Mouse (Mus musculus): Measurements from ENCODE around the gene Spock1. TPM values are rescaled to one million over a fixed set of nuclear protein-coding genes. Genes with fewer than 3 reads are reported as not detected.

Spock1 gene
- polyA plus RNA-seq, 1 experiment from 2014 or later: 1.6 TPM

- Histone ChIP-seq H3K4me1 (replicated peaks; ENCODE audit: control insufficient read depth, insufficient read depth) (no peaks in the 10 kb centered on the region), H3K27ac (replicated peaks) (no peak overlapping the region), H3K9ac (ENCODE audit: low read length) (no peak overlapping the region), H3K9me3 (ENCODE audit: control insufficient read depth, low read length) (no peaks in the 10 kb centered on the region), H3K36me3 (ENCODE audit: control insufficient read depth, insufficient read depth, low read length) (no peaks in the 10 kb centered on the region), H3K27me3 (ENCODE audit: control insufficient read depth, insufficient read depth, low read length) (no peaks in the 10 kb centered on the region), H3K4me3 (ENCODE audit: low read depth, low read length) (no peak overlapping the region), H3K4me2 (replicated peaks; ENCODE audit: low read depth) (no peak overlapping the region)
- TF ChIP-seq EP300 (optimal IDR thresholded peaks at IDR 0.05) (no peak), CTCF (IDR thresholded peaks at IDR 0.05; ENCODE audit: low read depth) (no peak)
- 55% methylated on average over 7 of the region's 7 CpGs for WGBS
- DNase-seq (ENCODE audit: low spot score) (no peak), ATAC-seq (ENCODE audit: low FRiP score, low TSS enrichment) (no peak)
These were observed 284.1 kb downstream of the Spock1 start for GRCm38 (mm10) chr13:57623909-57624481.

- 80% methylated on average over 17 of the region's 17 CpGs for WGBS
- TF ChIP-seq CTCF (IDR thresholded peaks at IDR 0.05; ENCODE audit: low read depth) (no peak), EP300 (optimal IDR thresholded peaks at IDR 0.05) (no peak)
- no peak overlapping the region for H3K27ac ChIP-seq (replicated peaks)
These were observed 288.9 kb downstream of the Spock1 start for GRCm38 (mm10) chr13:57619079-57619768.

GRCm38 (mm10) chr13:57611326-57612171, 296.6 kb downstream of the Spock1 start:
- 73% methylated on average over 11 of the region's 11 CpGs for WGBS
- TF ChIP-seq CTCF (IDR thresholded peaks at IDR 0.05; ENCODE audit: low read depth): no peak
- TF ChIP-seq EP300 (optimal IDR thresholded peaks at IDR 0.05): no peak

More at GRCm38 (mm10) chr13:57619079-57619768, 288.9 kb downstream of the Spock1 start:
- no peak for DNase-seq (ENCODE audit: low spot score)
- H3K9me3 ChIP-seq (ENCODE audit: control insufficient read depth, low read length): no peaks in the 10 kb centered on the region
- H3K27me3 ChIP-seq (ENCODE audit: control insufficient read depth, insufficient read depth, low read length): no peaks in the 10 kb centered on the region
- ATAC-seq (ENCODE audit: low FRiP score, low TSS enrichment): no peak
- no peak overlapping the region for H3K9ac ChIP-seq (ENCODE audit: low read length)
- H3K4me2 ChIP-seq (replicated peaks; ENCODE audit: low read depth): no peak overlapping the region
- no peak overlapping the region for H3K4me3 ChIP-seq (ENCODE audit: low read depth, low read length)
- H3K4me1 ChIP-seq (replicated peaks; ENCODE audit: control insufficient read depth, insufficient read depth): no peaks in the 10 kb centered on the region
- H3K36me3 ChIP-seq (ENCODE audit: control insufficient read depth, insufficient read depth, low read length): no peaks in the 10 kb centered on the region

GRCm38 (mm10) chr13:57609946-57610345, 298.2 kb downstream of the Spock1 start:
- no peak overlapping the region for H3K27ac ChIP-seq (replicated peaks)
- H3K9me3 ChIP-seq (ENCODE audit: control insufficient read depth, low read length): no peaks in the 10 kb centered on the region
- TF ChIP-seq EP300 (optimal IDR thresholded peaks at IDR 0.05) (no peak), CTCF (IDR thresholded peaks at IDR 0.05; ENCODE audit: low read depth) (no peak)
- no peaks in the 10 kb centered on the region for H3K36me3 ChIP-seq (ENCODE audit: control insufficient read depth, insufficient read depth, low read length)
- 71% methylated on average over 7 of the region's 7 CpGs for WGBS
- no peak overlapping the region for H3K9ac ChIP-seq (ENCODE audit: low read length)
- no peaks in the 10 kb centered on the region for H3K4me1 ChIP-seq (replicated peaks; ENCODE audit: control insufficient read depth, insufficient read depth)
- ATAC-seq (ENCODE audit: low FRiP score, low TSS enrichment) (no peak), DNase-seq (ENCODE audit: low spot score) (no peak)
- H3K27me3 ChIP-seq (ENCODE audit: control insufficient read depth, insufficient read depth, low read length): no peaks in the 10 kb centered on the region
- no peak overlapping the region for H3K4me3 ChIP-seq (ENCODE audit: low read depth, low read length)
- H3K4me2 ChIP-seq (replicated peaks; ENCODE audit: low read depth): no peak overlapping the region

More at GRCm38 (mm10) chr13:57611326-57612171, 296.6 kb downstream of the Spock1 start:
- DNase-seq (ENCODE audit: low spot score) (no peak), ATAC-seq (ENCODE audit: low FRiP score, low TSS enrichment) (no peak)
- H3K36me3 ChIP-seq (ENCODE audit: control insufficient read depth, insufficient read depth, low read length): no peaks in the 10 kb centered on the region
- no peak overlapping the region for H3K4me2 ChIP-seq (replicated peaks; ENCODE audit: low read depth)
- H3K9me3 ChIP-seq (ENCODE audit: control insufficient read depth, low read length): no peaks in the 10 kb centered on the region
- no peaks in the 10 kb centered on the region for H3K4me1 ChIP-seq (replicated peaks; ENCODE audit: control insufficient read depth, insufficient read depth)
- no peaks in the 10 kb centered on the region for H3K27me3 ChIP-seq (ENCODE audit: control insufficient read depth, insufficient read depth, low read length)
- no peak overlapping the region for H3K4me3 ChIP-seq (ENCODE audit: low read depth, low read length)
- H3K27ac ChIP-seq (replicated peaks): no peak overlapping the region
- H3K9ac ChIP-seq (ENCODE audit: low read length): no peak overlapping the region

GRCm38 (mm10) chr13:57604437-57604836, 303.7 kb downstream of the Spock1 start:
- DNase-seq (ENCODE audit: low spot score) (no peak), ATAC-seq (ENCODE audit: low FRiP score, low TSS enrichment) (no peak)
- H3K9me3 ChIP-seq (ENCODE audit: control insufficient read depth, low read length): no peaks in the 10 kb centered on the region
- H3K4me2 ChIP-seq (replicated peaks; ENCODE audit: low read depth): no peak overlapping the region
- H3K36me3 ChIP-seq (ENCODE audit: control insufficient read depth, insufficient read depth, low read length): no peaks in the 10 kb centered on the region
- no peak overlapping the region for H3K4me3 ChIP-seq (ENCODE audit: low read depth, low read length)
- H3K27ac ChIP-seq (replicated peaks): no peak overlapping the region
- H3K4me1 ChIP-seq (replicated peaks; ENCODE audit: control insufficient read depth, insufficient read depth): no peaks in the 10 kb centered on the region
- H3K9ac ChIP-seq (ENCODE audit: low read length): no peak overlapping the region
- H3K27me3 ChIP-seq (ENCODE audit: control insufficient read depth, insufficient read depth, low read length): no peaks in the 10 kb centered on the region
- TF ChIP-seq EP300 (optimal IDR thresholded peaks at IDR 0.05) (no peak), CTCF (IDR thresholded peaks at IDR 0.05; ENCODE audit: low read depth) (no peak)
- WGBS: 92% methylated on average over 3 of the region's 3 CpGs

All from stomach, postnatal 0 days (tissue).